Mouse (Mus musculus) lung, postnatal 25 days (tissue): ENCODE measurements around the gene Dnah11.

Experiments used
- DNase-seq: peaks from one replicate; pipeline ENCODE4 v3.0.0; 2022; ENCODE audit warnings: low spot score

The Dnah11 gene

GRCm38 (mm10) chr12:117861249-117861648 is 337.6 kb downstream of the Dnah11 start:
- no peak for DNase-seq

DNA sequence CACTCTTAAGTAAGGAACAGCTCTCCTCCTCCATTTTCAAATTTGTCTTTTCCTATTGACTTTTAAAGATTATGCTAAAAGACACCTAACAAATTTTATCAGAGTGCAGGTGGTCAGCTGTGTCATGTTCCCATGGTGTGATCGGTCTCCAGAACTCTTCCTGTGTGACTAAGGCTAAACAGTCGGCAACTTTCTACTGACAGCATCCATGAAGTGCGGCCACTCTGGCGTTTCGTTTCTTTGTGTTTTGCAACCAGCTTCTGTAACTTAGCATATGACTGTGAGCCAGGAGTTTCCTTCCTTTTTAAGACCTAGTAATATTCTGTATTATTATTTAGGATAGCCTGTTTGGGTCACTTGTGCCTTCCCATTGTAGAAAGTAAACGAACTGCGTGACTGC is 338.0 kb downstream of the Dnah11 start:
- no peak for DNase-seq

DNA sequence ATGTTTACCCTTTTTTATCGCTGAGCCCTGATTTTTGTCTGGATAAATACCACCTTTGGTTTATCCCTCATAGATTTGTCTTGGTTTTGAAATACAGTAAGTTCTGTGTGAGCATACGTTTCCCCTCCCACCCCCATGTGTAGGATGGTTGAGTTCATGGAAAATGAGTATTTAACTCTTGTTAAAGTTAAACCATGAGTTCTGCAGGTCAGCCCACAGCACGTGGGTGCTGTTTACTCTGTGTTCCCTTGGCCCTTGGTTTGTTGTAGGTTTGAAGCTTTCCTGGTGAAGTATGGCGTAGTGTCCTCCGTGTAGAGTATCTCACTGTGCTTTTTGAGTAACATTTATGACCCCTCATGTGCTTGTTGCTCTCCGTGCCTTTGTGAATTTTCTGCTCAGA is 341.0 kb downstream of the Dnah11 start:
- no peak for DNase-seq

DNA sequence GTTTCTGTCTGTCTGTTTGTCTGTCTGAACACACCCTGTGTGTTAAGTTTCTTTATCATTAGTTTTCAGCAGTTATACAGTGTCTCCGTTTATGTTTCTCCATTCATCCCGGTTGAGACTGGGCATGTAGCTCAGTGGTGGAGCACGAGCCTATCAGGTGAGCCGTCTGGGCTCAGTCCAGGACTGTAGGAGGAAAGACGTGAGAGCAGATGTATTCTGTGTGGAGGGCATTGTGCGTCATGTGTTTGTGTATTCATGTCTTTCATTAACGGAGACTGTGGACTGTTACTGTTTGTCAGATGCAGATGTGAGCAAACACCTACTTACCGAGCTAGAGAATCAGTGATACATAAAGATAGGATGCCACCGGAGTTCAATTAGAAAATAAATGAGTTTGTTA is 341.8 kb downstream of the Dnah11 start:
- DNase-seq: no peak

- peak; percentile 47 for DNase-seq
Observed at GRCm38 (mm10) chr12:117853316-117853715, 345.5 kb downstream of the Dnah11 start.

DNA sequence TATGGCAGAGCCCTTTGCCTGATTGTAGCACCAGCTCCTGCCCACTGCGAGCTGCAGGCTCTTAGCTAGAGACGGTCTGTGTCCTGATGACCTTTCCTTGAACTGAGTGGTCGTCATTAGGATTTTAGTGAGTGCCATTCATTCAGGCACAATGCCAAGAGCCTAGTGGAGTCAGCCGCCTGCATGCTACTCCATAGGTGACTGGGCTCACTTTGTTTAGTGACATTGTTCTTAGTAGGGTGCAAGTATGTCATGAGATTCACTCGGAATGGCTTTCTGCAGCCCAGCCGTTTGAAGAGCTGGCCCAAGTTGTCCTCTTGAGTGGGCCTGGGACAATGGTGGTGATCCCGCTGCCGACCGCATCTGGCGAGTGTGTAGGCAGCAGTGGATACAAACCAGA is 348.4 kb downstream of the Dnah11 start:
- no peak for DNase-seq

- DNase-seq: no peak
Observed at GRCm38 (mm10) chr12:117848621-117849020, 350.2 kb downstream of the Dnah11 start.

DNA sequence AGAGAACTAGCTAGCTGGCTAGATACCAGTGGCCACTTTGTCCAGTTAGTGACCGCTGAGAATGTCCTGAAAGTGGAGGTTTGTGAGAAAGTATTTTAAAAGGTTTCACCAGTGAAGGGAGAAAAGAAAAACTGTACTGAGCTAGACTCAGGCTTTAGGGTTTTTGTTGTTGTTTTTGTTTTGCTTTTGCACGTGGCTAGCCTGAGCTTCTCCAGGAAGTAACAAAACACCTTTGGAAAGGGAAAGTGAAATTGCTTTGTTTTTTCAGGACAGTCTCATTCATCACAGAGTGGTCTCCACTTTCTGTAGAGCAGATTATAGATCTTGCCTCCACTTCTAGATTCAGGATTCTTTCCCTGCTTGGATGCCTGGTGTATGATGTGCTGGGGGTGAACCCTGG is 353.9 kb downstream of the Dnah11 start:
- DNase-seq: no peak

- DNase-seq: no peak
Observed at GRCm38 (mm10) chr12:117844075-117844408, 354.8 kb downstream of the Dnah11 start.

- peak; percentile 28 for DNase-seq
Observed at GRCm38 (mm10) chr12:117843302-117844074, 355.4 kb downstream of the Dnah11 start.

DNA sequence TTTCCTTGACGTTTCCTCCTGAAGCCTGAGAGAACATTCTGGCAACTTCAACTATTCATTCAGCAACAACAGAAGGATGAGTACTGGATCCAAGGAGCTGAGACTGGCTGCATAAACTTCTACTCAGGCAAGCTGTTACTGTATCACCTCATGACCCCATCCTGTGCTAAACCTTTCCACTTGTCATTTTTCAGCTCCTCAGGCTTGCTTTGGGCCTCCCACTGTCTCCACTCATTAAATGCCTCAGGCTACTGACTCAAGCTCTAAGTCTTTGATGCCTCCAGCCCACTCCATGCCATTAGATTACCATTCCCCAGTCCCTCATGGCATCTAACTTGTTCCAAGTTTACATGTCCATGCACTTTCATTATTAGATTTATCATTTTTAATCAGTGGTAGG is 356.2 kb downstream of the Dnah11 start:
- no peak for DNase-seq

DNA sequence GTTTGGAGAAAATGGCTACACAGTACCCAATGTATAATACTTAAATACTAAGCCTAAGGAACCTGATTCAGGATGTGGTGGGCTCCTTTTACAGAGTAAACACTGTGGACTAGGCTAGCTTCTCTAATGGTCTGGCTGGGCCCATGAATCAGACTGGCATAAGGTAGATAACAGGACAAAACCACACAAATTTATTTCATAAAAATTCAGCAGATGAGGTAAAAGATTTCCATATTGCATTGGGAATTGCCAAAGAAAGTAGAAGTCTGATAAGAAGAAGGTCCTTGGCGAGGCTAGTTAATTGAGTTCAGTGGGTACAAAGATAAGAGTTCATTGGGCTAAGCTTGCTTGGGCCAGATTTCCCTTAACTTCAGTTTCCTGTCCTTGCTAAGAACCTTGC is 358.1 kb downstream of the Dnah11 start:
- no peak for DNase-seq

GRCm38 (mm10) chr12:117837376-117837775 is 361.5 kb downstream of the Dnah11 start:
- no peak for DNase-seq

DNA sequence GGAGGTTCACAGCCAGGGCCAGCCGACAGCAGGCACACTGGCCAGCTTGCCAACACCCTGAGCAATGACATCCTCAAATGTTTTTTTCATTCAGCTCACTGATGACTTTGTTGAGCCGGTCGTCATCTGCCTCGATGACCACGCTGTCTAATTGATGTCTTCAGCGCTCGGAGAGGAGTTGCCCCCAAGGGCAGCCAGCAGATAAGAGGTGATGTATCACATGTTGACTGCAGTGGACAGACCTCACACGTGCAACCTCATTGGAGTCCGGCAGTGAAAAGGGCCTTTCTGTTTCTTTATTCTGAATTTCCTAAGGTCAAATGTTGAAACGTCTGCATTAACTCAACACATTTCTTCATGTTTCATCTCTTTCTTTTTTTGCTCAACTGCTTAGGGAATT is 363.5 kb downstream of the Dnah11 start:
- DNase-seq: no peak

GRCm38 (mm10) chr12:117834652-117835051 is 364.2 kb downstream of the Dnah11 start:
- no peak for DNase-seq

GRCm38 (mm10) chr12:117832190-117832589 is 366.7 kb downstream of the Dnah11 start:
- no peak for DNase-seq

DNA sequence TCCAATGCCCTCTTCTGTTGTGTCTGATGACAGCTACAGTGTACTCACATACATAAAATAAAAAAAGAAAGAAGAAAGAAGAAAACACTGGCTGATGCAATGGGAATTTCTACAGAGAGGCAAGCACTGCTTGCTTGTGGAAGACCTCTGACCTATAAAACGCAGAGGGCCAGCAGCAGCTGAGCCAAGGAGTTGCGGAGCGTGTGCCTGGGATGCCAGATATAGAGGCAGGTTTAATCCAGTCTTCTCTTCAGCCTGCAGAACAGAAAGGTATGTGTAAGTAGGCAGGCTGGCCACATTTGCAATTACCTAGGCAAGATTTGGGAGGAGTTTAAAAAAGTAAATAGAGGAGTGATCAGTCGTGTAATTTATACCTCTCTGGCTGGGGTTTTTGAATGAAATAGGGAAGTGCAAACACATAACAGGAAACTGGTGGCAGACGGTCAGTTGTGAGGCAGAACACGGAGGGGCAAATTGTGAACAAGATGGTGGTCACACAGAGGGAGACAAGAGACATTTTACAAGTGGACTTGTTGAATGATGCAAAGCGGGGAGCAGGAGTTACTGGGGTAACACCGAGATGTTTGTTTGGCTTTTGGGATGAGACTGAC is 367.4 kb downstream of the Dnah11 start:
- no peak for DNase-seq

DNA sequence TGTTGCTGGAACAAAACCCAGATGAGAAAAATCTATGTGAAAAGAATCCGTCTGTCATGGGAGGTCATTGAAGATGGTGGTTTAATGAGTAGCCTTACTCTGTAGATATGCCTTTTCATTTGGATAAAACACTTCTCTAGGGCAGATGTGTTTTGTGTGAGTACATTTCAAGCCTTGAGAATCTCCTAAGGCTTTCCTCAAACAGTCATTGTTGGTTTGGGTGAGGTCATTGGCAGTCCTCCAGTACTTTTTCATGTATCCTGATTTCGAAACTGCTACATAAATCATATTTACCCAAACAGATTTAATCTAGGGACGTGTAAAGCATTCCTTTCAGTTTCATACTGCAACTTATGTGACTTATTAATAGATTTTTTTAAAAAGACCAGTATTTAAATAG is 370.5 kb downstream of the Dnah11 start:
- peak; percentile 73 for DNase-seq
